Mouse (Mus musculus) MEL (cell line): ENCODE measurements around the gene Nphp4. TPM values are rescaled to one million over a fixed set of nuclear protein-coding genes. Genes with fewer than 3 reads are reported as not detected.

Source experiments
- DNase-seq: peaks from one replicate; pipeline ENCODE4 v3.0.0; 2011; ENCODE audit warnings: low read depth, low spot score
- H3K27ac ChIP-seq: 2 replicates; pipeline ENCODE4 v1.5.1; 2012; ENCODE audit warnings: low read depth, mild to moderate bottlenecking, control low read depth, low read length, moderate library complexity; ENCODE audit not compliant: control insufficient read depth
- H3K27me3 ChIP-seq, 2 experiments: fragments of 150-350 bp in 1 of 2; sonication (generic) in 1 of 2; 2 replicates each; pipeline ENCODE4 v1.6.1; 2012; ENCODE audit warnings: low read length in 2 of 2, mild to moderate bottlenecking in 2 of 2, improper control_type of control experiment in 1 of 2, moderate library complexity in 1 of 2; ENCODE audit not compliant: insufficient read depth in 2 of 2, control insufficient read depth in 1 of 2
- H3K36me3 ChIP-seq, 2 experiments: 2 replicates each; pipeline ENCODE4 v1.6.1; 2012 to 2014; ENCODE audit warnings: low read length in 2 of 2, improper control_type of control experiment in 1 of 2, inconsistent platforms in 1 of 2, mild to moderate bottlenecking in 1 of 2; ENCODE audit not compliant: insufficient read depth in 2 of 2, control insufficient read depth in 1 of 2
- H3K4me1 ChIP-seq, 2 experiments: fragments of 150-350 bp in 1 of 2; sonication (generic) in 1 of 2; 2 replicates each; pipeline ENCODE4 v1.6.1; 2012; ENCODE audit warnings: low read length in 2 of 2, improper control_type of control experiment in 1 of 2, mild to moderate bottlenecking in 1 of 2; ENCODE audit not compliant: insufficient read depth in 2 of 2, control insufficient read depth in 1 of 2
- H3K4me3 ChIP-seq, 2 experiments: fragments of 150-350 bp in 1 of 2; sonication (generic) in 1 of 2; 2 replicates each; pipeline ENCODE4 v1.5.1; 2012; ENCODE audit warnings: low read depth in 2 of 2, low read length in 2 of 2, mild to moderate bottlenecking in 2 of 2, moderate library complexity in 2 of 2, control low read depth in 1 of 2, improper control_type of control experiment in 1 of 2; ENCODE audit not compliant: control insufficient read depth in 1 of 2, insufficient read depth in 1 of 2
- H3K79me2 ChIP-seq: 2 replicates; pipeline ENCODE4 v1.6.1; 2012; ENCODE audit warnings: mild to moderate bottlenecking, low read length, moderate library complexity; ENCODE audit not compliant: control insufficient read depth, poor library complexity, insufficient read depth
- H3K9ac ChIP-seq: 2 replicates; pipeline ENCODE4 v1.6.1; 2012; ENCODE audit warnings: low read depth, mild to moderate bottlenecking, control low read depth, low read length, moderate library complexity; ENCODE audit not compliant: control insufficient read depth, poor library complexity, severe bottlenecking
- H3K9me3 ChIP-seq: fragments of 150-350 bp; sonication (generic); replicated peaks from 2 replicates; pipeline ENCODE4 v1.6.1; 2012; ENCODE audit warnings: mild to moderate bottlenecking, low read length, improper control_type of control experiment, moderate library complexity; ENCODE audit not compliant: insufficient read depth
- CHD2 ChIP-seq: IDR thresholded peaks from 2 replicates; pipeline ENCODE4 v1.6.1; 2011; ENCODE audit warnings: low read length, improper control_type of control experiment
- E2F4 ChIP-seq: IDR thresholded peaks from 2 replicates; pipeline ENCODE4 v1.6.1; 2011; ENCODE audit warnings: low read depth, low read length, improper control_type of control experiment, borderline replicate concordance
- GATA1 ChIP-seq: IDR thresholded peaks from 2 replicates; pipeline ENCODE4 v1.6.1; 2011; ENCODE audit warnings: low read depth, low read length, improper control_type of control experiment
- HCFC1 ChIP-seq: IDR thresholded peaks from 2 replicates; pipeline ENCODE4 v1.6.1; 2012; ENCODE audit warnings: low read depth, mild to moderate bottlenecking, inconsistent platforms, low read length, improper control_type of control experiment, moderate library complexity
- JUND ChIP-seq: IDR thresholded peaks from 2 replicates; pipeline ENCODE4 v1.6.1; 2011; ENCODE audit warnings: low read depth, mild to moderate bottlenecking, improper control_type of control experiment, low read length
- KAT2A ChIP-seq: conservative IDR thresholded peaks from 2 replicates; pipeline ENCODE4 v1.6.1; 2012; ENCODE audit warnings: low read depth, low read length, improper control_type of control experiment, inconsistent platforms
- MAX ChIP-seq: IDR thresholded peaks from 2 replicates; pipeline ENCODE4 v1.6.1; 2011; ENCODE audit warnings: low read length, improper control_type of control experiment
- MXI1 ChIP-seq: IDR thresholded peaks from 2 replicates; pipeline ENCODE4 v1.6.1; 2011; ENCODE audit warnings: mild to moderate bottlenecking, low read depth, low read length, improper control_type of control experiment
- MYB ChIP-seq: IDR thresholded peaks from 2 replicates; pipeline ENCODE4 v1.6.1; 2011; ENCODE audit warnings: mild to moderate bottlenecking, low read depth, low read length, improper control_type of control experiment
- MYC ChIP-seq: IDR thresholded peaks from 2 replicates; pipeline ENCODE4 v1.6.1; 2011; ENCODE audit warnings: low read depth, mild to moderate bottlenecking, low read length, improper control_type of control experiment, moderate library complexity
- POLR2A ChIP-seq, 2 experiments: IDR thresholded peaks; 2 replicates each; pipeline ENCODE4 v1.6.1; 2011 to 2012; ENCODE audit warnings: low read length in 2 of 2, mild to moderate bottlenecking in 2 of 2, control low read depth in 1 of 2, improper control_type of control experiment in 1 of 2, low read depth in 1 of 2, moderate library complexity in 1 of 2; ENCODE audit not compliant: control insufficient read depth in 1 of 2, insufficient read depth in 1 of 2, poor library complexity in 1 of 2
- POLR2AphosphoS2 ChIP-seq: IDR thresholded peaks from 2 replicates; pipeline ENCODE4 v1.6.1; 2011; ENCODE audit warnings: low read length, improper control_type of control experiment
- RCOR1 ChIP-seq: IDR thresholded peaks from 2 replicates; pipeline ENCODE4 v1.6.1; 2012; ENCODE audit warnings: low read depth, mild to moderate bottlenecking, inconsistent platforms, low read length, improper control_type of control experiment
- SIN3A ChIP-seq: IDR thresholded peaks from 2 replicates; pipeline ENCODE4 v1.6.1; 2012; ENCODE audit warnings: low read length, improper control_type of control experiment, inconsistent platforms
- TCF12 ChIP-seq: IDR thresholded peaks from 2 replicates; pipeline ENCODE4 v1.6.1; 2014; ENCODE audit warnings: low read depth, mild to moderate bottlenecking, inconsistent platforms, low read length, improper control_type of control experiment, moderate library complexity
- USF1 ChIP-seq: IDR thresholded peaks from 2 replicates; pipeline ENCODE4 v1.6.1; 2014; ENCODE audit warnings: low read depth, mild to moderate bottlenecking, inconsistent platforms, low read length, improper control_type of control experiment, moderate library complexity
- USF2 ChIP-seq, 2 experiments: IDR thresholded peaks; 2 replicates each; pipeline ENCODE4 v1.6.1; 2011 to 2012; ENCODE audit warnings: improper control_type of control experiment in 2 of 2, low read length in 2 of 2, borderline replicate concordance in 1 of 2, inconsistent platforms in 1 of 2, low read depth in 1 of 2, mild to moderate bottlenecking in 1 of 2; ENCODE audit not compliant: insufficient read depth in 1 of 2
- ZC3H11A ChIP-seq: IDR thresholded peaks from 2 replicates; pipeline ENCODE4 v1.6.1; 2012; ENCODE audit warnings: low read depth, mild to moderate bottlenecking, inconsistent platforms, low read length, improper control_type of control experiment
- ZMIZ1 ChIP-seq: IDR thresholded peaks from 2 replicates; pipeline ENCODE4 v1.6.1; 2012; ENCODE audit warnings: low read depth, mild to moderate bottlenecking, inconsistent platforms, low read length, improper control_type of control experiment, moderate library complexity
- ZNF384 ChIP-seq: IDR thresholded peaks from 2 replicates; pipeline ENCODE4 v1.6.1; 2012; ENCODE audit warnings: low read depth, mild to moderate bottlenecking, inconsistent platforms, low read length, improper control_type of control experiment
- polyA plus RNA-seq, 2 experiments: library from polyadenylated mRNA; stranded (reverse) in 1 of 2; unstranded in 1 of 2; fragments of >175 nt in 1 of 2; fragments of >200 nt in 1 of 2; gene quantifications; 2 replicates each; pipeline versions ENCODE4 v1.2.1 to v1.2.4; 2012; ENCODE audit warnings: low replicate concordance in 2 of 2, low read depth in 1 of 2; ENCODE audit not compliant: insufficient read length in 2 of 2, insufficient read depth in 1 of 2, missing spikeins in 1 of 2
- total RNA-seq: library from RNA; depleted of rRNA; stranded (reverse); fragments of 300-350 nt; gene quantifications from 2 replicates; pipeline ENCODE4 v1.2.3, GENCODE M21; 2012

Gene Nphp4
- total and polyA plus RNA-seq, 3 experiments: not detected

GRCm38 (mm10) chr4:152457673-152458072, 18.8 kb upstream of the Nphp4 start:
- Histone ChIP-seq H3K27me3 (no peaks in the 10 kb centered on the region), H3K36me3 (no peaks in the 10 kb centered on the region), H3K9ac (no peak overlapping the region), H3K4me3 (no peak overlapping the region), H3K9me3 (no peaks in the 10 kb centered on the region), H3K27ac (no peak overlapping the region), H3K79me2 (no peaks in the 10 kb centered on the region), H3K4me1 (no peaks in the 10 kb centered on the region)
- no peak for DNase-seq
- no peak for TF ChIP-seq ZC3H11A
- TF ChIP-seq KAT2A: no peak
- TF ChIP-seq E2F4: no peak
- TF ChIP-seq MXI1: no peak
- TF ChIP-seq HCFC1: no peak
- TF ChIP-seq JUND: no peak
- no peak for TF ChIP-seq SIN3A
- TF ChIP-seq ZNF384: no peak
- no peak for TF ChIP-seq MAX
- TF ChIP-seq RCOR1: no peak
- TF ChIP-seq MYB: no peak
- TF ChIP-seq MYC: no peak
- no peak for TF ChIP-seq ZMIZ1
- no peak for TF ChIP-seq CHD2
- TF ChIP-seq POLR2A (IDR thresholded peaks at IDR 0.05; ENCODE audit: control insufficient read depth in 1 of 2, insufficient read depth in 1 of 2, low read depth in 1 of 2, low read length in 2 of 2, poor library complexity in 1 of 2): no peak
- TF ChIP-seq POLR2AphosphoS2: no peak
- no peak for TF ChIP-seq USF2 (IDR thresholded peaks at IDR 0.05; ENCODE audit: borderline replicate concordance in 1 of 2, insufficient read depth in 1 of 2, low read depth in 1 of 2, low read length in 2 of 2)
- TF ChIP-seq GATA1: no peak

GRCm38 (mm10) chr4:152462516-152462915, 14.0 kb upstream of the Nphp4 start:
- TF ChIP-seq ZC3H11A (no peak), USF2 (IDR thresholded peaks at IDR 0.05; ENCODE audit: borderline replicate concordance in 1 of 2, insufficient read depth in 1 of 2, low read depth in 1 of 2, low read length in 2 of 2) (no peak), CHD2 (no peak), TCF12 (no peak), USF1 (no peak), MYB (no peak), POLR2A (IDR thresholded peaks at IDR 0.05; ENCODE audit: control insufficient read depth in 1 of 2, insufficient read depth in 1 of 2, low read depth in 1 of 2, low read length in 2 of 2, poor library complexity in 1 of 2) (no peak)
- Histone ChIP-seq H3K36me3 (no peaks in the 10 kb centered on the region), H3K9ac (no peak overlapping the region), H3K4me1 (no peaks in the 10 kb centered on the region), H3K4me3 (no peak overlapping the region), H3K9me3 (no peaks in the 10 kb centered on the region), H3K79me2 (no peaks in the 10 kb centered on the region), H3K27me3 (no peaks in the 10 kb centered on the region), H3K27ac (no peak overlapping the region)
- no peak for DNase-seq
